In the genomic region with DNA sequence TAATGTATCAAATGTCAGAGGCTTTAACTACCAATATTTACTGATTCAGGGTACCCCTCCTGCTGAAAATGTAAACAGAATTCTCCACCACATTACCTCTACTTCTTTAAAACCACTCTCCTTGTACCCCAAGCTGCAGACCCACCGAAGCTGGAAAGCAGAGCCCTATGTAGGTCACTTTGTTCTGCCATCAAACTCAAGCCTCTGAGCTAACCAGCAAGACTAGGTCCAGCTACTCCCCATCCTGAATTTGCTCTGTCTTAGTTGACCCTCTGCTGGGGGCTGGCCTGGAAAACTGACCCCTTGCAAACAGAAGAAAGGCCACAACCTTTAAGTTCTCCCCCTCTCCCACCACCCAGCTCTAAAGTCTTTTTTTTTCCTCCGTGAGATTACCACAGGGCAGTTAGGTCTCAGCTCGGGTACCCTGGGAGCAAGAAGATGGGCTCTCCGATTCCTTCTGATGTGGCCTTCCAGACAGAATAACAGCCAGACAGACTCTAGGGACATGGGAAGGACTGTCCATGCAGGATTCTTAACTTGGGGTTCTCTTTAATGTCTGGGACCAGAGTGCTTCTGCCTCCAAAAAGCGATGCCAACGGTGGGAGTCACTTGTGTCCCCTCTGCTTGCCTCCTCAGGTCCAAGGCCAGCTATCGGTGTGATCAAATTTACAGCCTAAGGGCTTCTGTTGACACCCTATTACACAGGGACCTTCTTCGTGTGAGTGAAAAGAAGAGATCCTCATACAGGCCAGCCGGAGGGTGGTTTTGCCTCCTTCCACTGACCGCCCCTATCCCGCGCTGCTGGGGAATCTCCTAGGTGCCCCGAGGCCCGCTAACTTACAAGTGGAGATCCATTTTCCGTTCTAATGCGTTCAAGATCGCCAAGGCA, we compare ENCODE assay signal across 13 mouse cellular contexts. TPM values are rescaled to one million over a fixed set of nuclear protein-coding genes. Genes with fewer than 3 reads are reported as not detected.
DNase-seq lines count a peak whose midpoint lies in the region; ATAC-seq lines count a peak whose summit lies in the region.
"Had no signal": no experiment of that assay in that cellular context is flagged by ENCODE, and none has a peak within 500 bp of the region (broad histone marks: within the 10 kb centered on the region; RNA-seq: fewer than 3 reads in every experiment).

No protein-coding gene starts in this region.

- H3K9me3 ChIP-seq in heart, embryonic 10.5 days: no peaks in the 10 kb centered on the region
- no peaks in the 10 kb centered on the region for H3K9me3 ChIP-seq in liver, embryonic 16.5 days (replicated peaks; ENCODE audit: control insufficient read depth, low read length)
- H3K9me3 ChIP-seq: forebrain, embryonic 13.5 days; hindbrain, embryonic 12.5 days had no signal

- H3K27me3 ChIP-seq in heart, embryonic 10.5 days (ENCODE audit: insufficient read depth, poor library complexity, severe bottlenecking): peaks cover 22% of the 10 kb centered on the region
- peaks cover 81% of the 10 kb centered on the region for H3K27me3 ChIP-seq in liver, embryonic 16.5 days (ENCODE audit: control insufficient read depth, insufficient read depth, low read depth, low read length)

- WGBS in heart, embryonic 10.5 days: 2% methylated on average over 17 of the region's 17 CpGs
- WGBS in liver, embryonic 16.5 days (ENCODE audit: insufficient replicate concordance): 8% methylated on average over 17 of the region's 17 CpGs

- no peak overlapping the region for H3K4me2 ChIP-seq in liver, embryonic 16.5 days (ENCODE audit: low read depth, low read length)
- H3K4me2 ChIP-seq: forebrain, embryonic 13.5 days; hindbrain, embryonic 12.5 days had no signal

- intact Hi-C loops in heart, postnatal 14 days (cut with DNase I): loop anchor here (10.0 kb wide), 1 partner anchor 335 kb away; no protein-coding TSS in a partner anchor
- intact Hi-C loops in heart, postnatal 10 days (cut with DNase I): no loop called here

- peaks cover 14% of the 10 kb centered on the region for H3K4me1 ChIP-seq in heart, embryonic 10.5 days
- H3K4me1 ChIP-seq in liver, embryonic 16.5 days (ENCODE audit: control insufficient read depth, low read depth, low read length): no peaks in the 10 kb centered on the region; the same call in 1 of the 2 replicates

- peak overlapping the region; percentile 94 for H3K4me3 ChIP-seq in heart, embryonic 10.5 days
- peak overlapping the region; percentile 21; the same call in 1 of the 2 replicates for H3K4me3 ChIP-seq in liver, embryonic 16.5 days (ENCODE audit: low read depth, low read length)
- H3K4me3 ChIP-seq: forebrain, embryonic 13.5 days; hindbrain, embryonic 12.5 days had no signal

- no peak for DNase-seq in heart, embryonic 10.5 days (ENCODE audit: low spot score)
- no peak for DNase-seq in heart, postnatal 14 days
- DNase-seq in embryo, embryonic 11 days: peak; percentile 49
- DNase-seq in heart, postnatal 10 days: peak; percentile 39 to 40
- no peak for DNase-seq in thymus, adult 18-20 months
- no peak for DNase-seq in gastrocnemius, postnatal 25 days
- no peak for DNase-seq in adrenal gland, postnatal 10 days
- DNase-seq: kidney, postnatal 14 days had no signal

- H3K9ac ChIP-seq in liver, embryonic 16.5 days (ENCODE audit: low read depth, low read length): 0 out of 2 replicates have a peak overlapping the region, but pooled peaks have one; percentile 3
- H3K9ac ChIP-seq: forebrain, embryonic 13.5 days; hindbrain, embryonic 12.5 days had no signal

- H3K27ac ChIP-seq in heart, embryonic 10.5 days: peak overlapping the region; percentile 99
- no peak overlapping the region for H3K27ac ChIP-seq in liver, embryonic 16.5 days (ENCODE audit: low read length)
- H3K27ac ChIP-seq: forebrain, embryonic 13.5 days; hindbrain, embryonic 12.5 days had no signal

- no peak for ATAC-seq in liver, embryonic 16.5 days (ENCODE audit: low read depth)
- ATAC-seq: forebrain, embryonic 13.5 days had no signal

- H3K36me3 ChIP-seq in heart, embryonic 10.5 days: peaks cover 19% of the 10 kb centered on the region
- H3K36me3 ChIP-seq in liver, embryonic 16.5 days (ENCODE audit: control insufficient read depth, insufficient read depth): no peaks in the 10 kb centered on the region
- H3K36me3 ChIP-seq: hindbrain, embryonic 12.5 days had no signal

RNA-seq across cellular contexts. Expression of a gene that starts 1.4 kb away (rescaled TPM):
- polyA plus RNA-seq in heart, embryonic 10.5 days (2016; fragmentation: Nextera tagmentation; extraction: Ambion mirVana): 10.3 and 16.7 TPM in 2 replicates
- 10 to 100 TPM; 74.2 to 78.6 TPM for total RNA-seq in heart, postnatal 14 days (2021)
- total RNA-seq in heart, postnatal 10 days (2021): 10 to 100 TPM; 52.5 to 58.9 TPM
- 0.42 and 0.58 TPM in 2 replicates for polyA plus RNA-seq in liver, embryonic 16.5 days (2015; fragmentation: Nextera tagmentation; extraction: Ambion mirVana)
- under 1 TPM in 1 of 2 experiments, not detected in 1; 0.21 TPM for total RNA-seq in gastrocnemius, postnatal 25 days (2021)
- 10 to 100 TPM; 32.2 to 38.4 TPM for total RNA-seq in adrenal gland, postnatal 10 days (2021)
- total RNA-seq: left cerebral cortex, postnatal 36 days; megakaryocyte-erythroid progenitor cell, adult 5-6 weeks had no signal
- polyA plus RNA-seq: forebrain, embryonic 13.5 days; hindbrain, embryonic 12.5 days had no signal

Comparison
In these comparisons a context has a peak if more than half of its experiments do, and no peak if none do; other contexts are left out.
1. DNase-seq: peak in embryo, embryonic 11 days (single experiment) and heart, postnatal 10 days (2 of 2); none in heart, embryonic 10.5 days (single experiment), heart, postnatal 14 days (0 of 2), thymus, adult 18-20 months (0 of 2), gastrocnemius, postnatal 25 days (single experiment) and adrenal gland, postnatal 10 days (single experiment).
2. RNA of a gene that starts 1.4 kb away (total RNA-seq): 74.2 to 78.6 TPM in heart, postnatal 14 days, 52.5 to 58.9 TPM in heart, postnatal 10 days and 32.2 to 38.4 TPM in adrenal gland, postnatal 10 days; 0.21 TPM in gastrocnemius, postnatal 25 days; every median in the first group is over 10 times any median in the second.